Mouse (Mus musculus) embryo, embryonic 11.5 days (tissue): Measurements from ENCODE around the gene Hdac1.
A peak's percentile ranks its signal among the peaks of the same experiment; 100 is the strongest.
"Not testable (repeated sequence)": the region's sequence is repeated elsewhere in the genome, so short reads cannot be mapped to it uniquely, and the experiment has no call there.

Experiments used
- DNase-seq: peaks from one replicate; pipeline ENCODE4 v3.0.0-alpha.2; 2012; ENCODE audit warnings: low read depth, low spot score

Gene Hdac1

DNA sequence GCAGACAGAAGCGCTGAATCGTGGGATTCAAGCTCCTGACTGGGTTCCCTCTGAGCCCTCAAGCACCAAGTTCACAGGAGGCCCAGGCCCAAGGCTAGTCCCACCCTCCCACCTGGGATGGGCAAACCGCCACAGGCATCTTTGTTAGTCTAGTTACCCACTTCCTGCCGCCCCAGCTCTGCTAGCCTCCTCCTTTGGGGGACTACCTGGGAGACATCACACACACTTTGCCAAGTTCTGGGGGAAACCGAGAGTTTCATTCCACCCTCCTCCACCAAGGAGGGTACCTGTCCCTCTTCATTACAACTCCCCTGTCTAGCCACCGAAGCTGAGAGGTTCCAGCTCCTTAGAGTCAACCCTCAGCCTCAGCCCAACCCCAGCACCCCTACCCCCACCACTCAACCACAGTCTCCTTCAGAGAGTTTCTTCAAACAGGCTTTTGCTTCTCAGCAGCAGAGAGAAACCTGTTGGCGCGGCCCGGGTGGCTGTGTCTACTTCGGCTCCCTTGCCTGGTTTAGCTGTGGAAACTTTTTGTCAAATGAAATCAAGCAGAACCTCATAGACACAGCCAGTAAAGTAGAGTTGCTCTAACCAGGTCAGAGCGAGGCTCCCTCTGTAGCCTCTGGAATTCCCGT is 15.9 kb upstream of the Hdac1 start:
- no peak for DNase-seq

DNA sequence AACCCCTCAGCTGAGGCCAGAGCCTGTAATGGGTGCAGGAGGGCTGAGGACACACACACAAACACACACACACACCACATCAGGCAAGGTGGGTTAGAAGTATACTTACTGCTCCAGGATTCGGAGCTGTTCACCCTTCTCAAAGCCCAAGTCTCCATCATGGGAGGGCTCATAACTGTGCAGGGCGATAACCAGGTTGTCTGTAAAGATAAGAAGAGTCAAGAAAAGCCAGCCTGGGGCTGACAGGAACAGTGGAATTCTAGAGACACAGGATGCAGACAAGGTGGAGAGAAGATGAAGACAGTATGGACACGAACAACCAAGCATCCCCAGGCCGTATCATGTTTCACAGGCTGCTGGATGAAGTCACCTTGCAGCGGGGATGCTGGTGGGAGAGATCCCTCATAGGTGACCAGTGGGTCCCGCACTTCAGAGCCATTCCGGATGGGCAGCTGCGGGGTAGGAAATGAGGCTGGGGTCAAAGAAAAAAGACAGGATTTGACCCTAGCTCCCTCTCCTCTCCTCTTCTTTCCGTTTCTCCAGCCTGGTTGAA is 14.8 kb upstream of the Hdac1 start:
- no peak for DNase-seq

DNA sequence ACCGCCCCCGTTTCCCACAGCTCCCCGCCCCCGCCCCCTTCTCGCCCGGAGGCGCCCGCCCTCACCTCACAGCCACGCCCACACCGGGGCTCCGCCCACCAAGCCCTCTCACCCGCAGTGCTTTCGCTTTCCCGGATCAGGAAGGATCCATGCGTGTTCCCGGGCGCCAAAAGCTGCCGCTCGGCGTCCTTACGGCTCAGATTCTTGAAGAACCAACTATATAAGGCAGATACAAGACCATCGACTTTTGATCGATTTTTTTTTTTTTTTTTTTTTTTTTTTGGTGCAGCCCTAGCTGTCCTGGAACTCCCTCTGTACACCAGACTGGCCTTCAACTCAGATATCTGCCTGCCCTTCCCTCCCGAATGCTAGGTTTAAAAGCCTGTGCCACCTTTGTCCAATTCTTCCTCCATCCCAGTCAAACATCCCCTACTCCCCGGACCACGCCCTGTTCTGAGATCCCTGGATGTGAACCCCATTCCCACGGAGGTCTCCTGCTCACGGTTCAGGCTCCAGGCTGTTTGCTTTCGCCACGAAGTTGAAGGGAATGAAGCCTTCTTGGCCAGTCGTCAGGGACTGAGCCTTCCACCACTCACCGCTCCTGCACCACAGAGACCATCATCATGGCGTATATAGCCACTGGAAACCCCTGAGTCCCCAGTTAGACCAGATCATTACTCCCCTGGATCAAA is 14.2 kb upstream of the Hdac1 start:
- DNase-seq = peak; percentile 89

DNA sequence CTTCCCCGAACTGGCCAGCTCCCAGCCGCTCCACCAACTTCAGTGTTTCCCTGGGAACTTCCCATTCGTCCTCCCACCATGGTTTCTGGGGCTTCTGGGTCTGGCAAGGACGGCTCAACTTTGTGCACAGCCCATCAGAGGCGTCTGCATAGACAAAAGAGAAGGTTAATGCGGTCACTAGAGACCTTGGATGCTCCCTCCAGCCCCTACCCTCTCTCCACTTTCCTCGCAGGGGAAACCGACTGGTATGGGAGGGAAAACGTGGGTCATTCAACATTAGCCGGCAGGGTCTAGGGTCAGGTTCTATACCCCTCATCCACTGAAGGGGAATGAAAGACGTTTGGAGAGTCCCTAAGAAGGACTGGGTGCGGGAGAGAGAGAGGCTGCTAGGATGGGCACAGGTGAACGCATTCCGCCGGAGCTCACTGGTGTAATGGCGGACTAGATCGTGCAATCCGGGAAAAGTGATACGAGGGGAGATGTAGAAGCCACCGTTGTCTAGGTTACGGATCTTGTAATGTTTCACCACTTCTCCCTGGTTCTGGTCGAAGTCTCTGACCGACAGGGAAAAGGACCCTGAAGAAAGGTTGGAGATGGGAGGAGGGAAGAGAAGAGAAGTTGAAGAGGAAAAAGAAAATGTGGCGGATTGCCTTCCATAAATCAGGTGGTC is 13.5 kb upstream of the Hdac1 start:
- DNase-seq = no peak

DNA sequence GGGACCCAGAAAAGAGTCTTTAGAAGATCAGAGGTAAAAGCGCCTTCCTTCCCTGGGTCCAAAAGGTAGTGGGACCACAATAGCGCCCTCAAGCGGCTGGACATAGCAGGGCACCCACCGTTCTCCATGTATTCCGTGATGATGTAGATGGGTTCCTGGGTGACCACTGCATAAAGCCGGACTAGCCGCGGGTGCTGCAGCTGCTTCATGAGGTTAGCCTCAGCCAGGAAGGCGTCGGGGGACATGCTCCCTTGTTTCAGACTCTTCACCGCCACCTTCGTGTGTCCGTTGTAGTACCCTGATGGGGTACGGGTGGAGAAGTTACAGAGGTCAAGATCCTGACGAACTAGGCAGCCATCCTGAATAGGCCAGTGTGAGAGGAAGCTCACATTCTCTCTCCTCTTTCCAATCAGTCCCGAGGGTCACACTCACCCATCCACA is 12.9 kb upstream of the Hdac1 start:
- no peak for DNase-seq

DNA sequence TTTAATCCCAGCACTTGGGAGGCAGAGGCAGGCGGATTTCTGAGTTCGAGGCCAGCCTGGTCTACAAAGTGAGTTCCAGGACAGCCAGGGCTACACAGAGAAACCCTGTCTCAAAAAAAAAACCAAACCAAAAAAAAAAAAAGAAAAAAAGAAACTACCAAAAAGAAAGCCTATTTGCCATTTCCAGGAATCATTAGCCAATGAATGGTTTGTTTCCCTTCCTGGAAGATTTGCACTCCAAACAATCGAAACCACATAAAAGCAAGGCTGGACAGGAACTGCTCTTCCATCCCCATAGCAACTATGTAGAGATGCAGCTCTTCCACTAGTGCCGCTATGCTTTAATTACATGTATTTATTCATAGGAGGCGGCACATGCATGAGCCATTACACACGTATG is 12.0 kb upstream of the Hdac1 start:
- not testable (repeated sequence) for DNase-seq

DNA sequence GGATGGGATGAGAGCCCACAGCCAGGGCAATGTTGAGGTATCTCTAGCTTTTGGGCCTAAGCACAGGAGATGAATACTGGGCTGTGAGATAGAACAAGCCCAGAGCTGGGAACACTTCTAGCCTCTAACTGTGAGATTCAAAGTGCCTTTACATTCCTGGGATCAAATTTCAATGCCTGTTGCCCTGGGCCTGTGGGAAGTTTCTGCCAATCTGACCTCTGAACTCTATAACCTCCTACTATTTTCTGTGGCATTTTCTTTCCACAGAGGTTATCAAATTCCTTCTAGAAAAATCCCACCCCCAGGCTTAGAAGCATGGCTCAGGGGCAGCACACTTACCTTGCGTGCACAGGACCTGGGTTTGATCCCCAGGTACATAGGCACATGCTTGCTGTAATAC is 7.8 kb upstream of the Hdac1 start:
- no peak for DNase-seq

DNA sequence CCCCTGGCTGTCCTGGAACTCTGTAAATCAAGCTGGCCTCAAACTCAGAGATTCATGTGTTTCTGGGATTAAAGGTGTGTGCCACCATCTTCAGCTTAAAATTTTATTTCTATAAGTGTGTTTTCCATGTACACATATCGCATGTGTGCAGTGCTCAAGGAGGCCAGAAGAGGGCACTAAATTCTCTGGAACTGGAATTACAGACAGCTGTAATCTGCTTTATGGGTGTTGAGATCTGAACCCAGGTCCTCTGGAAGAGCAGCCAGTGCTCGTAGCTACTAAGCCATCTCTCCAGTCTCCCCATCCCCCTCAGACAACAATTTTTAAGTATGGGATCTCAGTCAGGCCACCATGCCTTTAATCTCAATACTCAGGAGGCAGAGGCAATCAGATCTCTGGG is 6.8 kb upstream of the Hdac1 start:
- no peak for DNase-seq

DNA sequence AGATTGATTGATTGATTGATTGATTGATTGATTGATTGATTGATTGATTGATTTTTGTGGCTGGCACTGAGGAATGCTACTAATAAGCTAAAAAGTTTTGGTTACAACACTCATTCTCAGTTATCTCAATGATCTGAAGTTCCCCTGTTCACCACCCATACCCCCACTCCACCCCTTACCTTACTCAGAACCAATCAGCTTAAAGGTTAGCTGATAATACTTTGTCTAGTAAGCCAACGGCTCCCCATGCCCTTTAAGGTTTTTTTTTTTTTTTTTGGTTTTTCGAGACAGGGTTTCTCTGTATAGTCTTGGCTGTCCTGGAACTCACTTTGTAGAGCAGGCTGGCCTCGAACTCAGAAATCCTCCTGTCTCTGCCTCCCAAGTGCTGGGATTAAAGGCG is 5.1 kb upstream of the Hdac1 start:
- DNase-seq = not testable (repeated sequence)

DNA sequence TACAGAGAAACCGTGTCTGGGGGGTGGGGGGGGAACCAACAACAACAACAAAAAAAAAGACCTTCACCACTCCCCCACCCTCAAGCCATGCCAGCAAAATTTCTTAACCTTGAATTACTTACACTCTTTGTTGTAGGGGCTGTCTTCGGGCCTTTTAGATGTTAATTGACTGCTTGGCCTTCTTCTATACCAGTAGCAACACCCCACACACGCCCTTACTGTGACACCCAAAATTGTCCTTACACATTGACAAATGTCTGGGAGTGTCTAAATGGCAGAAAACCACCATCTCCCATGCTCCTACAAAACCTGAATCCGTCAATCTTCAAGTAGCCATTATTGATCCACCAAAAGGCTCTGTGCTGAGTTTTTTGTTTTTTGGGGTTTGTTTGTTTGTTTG is 1.6 kb upstream of the Hdac1 start:
- DNase-seq = no peak

DNA sequence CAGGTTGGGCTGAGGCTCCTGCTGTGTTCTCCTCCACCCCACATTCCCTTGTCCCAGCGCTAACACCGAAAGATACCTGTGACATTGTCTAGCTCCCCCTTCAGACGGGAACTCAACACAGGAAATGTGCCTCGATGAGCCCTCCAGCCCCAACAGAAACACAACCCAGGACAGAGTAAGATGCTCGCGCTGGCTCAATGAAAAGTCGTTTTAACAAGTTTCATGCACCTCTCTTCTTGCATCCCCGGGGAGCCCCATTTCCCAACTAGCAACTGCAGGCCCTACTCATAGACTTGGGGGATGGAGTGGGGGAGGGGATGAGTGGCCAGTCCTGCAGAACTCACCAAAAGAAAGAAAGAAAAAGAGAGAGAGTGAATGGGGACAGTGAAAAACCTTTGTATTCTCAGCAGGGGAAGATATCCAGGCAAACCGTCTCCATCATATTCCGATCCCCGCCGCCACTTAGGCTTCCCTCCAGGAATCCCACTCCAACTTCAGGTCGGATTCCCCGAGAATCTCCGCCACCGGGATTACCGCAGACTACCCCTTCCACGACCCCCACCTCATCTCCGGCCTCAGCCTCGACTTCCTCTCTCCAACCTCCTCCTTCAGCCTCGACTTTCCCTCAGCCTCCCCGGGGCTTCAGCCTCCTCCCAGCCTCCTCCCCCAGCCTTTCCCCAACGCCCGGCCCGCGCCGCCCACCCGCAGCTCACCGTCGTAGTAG is 483 bp downstream of the Hdac1 start:
- DNase-seq = no peak

DNA sequence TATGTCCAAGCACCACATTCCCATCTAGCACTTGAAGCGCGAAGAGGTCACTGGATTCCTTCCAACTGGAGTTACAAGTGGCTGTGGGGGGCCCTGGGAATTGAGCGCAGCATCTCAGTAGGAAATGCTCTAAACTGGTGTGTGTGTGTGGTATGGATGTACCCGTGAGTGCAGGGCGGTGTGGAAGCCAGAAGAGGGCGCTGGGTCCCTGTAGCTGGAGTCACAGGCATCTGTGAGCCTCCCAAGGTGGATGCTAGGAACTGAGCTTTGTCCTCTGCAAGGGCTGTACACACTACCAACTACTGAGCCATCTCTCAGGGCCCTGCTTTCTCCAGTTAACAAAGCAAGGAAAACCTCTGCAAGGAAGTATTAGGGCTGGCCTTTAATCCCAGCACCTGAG is 2.5 kb downstream of the Hdac1 start:
- DNase-seq = no peak

DNA sequence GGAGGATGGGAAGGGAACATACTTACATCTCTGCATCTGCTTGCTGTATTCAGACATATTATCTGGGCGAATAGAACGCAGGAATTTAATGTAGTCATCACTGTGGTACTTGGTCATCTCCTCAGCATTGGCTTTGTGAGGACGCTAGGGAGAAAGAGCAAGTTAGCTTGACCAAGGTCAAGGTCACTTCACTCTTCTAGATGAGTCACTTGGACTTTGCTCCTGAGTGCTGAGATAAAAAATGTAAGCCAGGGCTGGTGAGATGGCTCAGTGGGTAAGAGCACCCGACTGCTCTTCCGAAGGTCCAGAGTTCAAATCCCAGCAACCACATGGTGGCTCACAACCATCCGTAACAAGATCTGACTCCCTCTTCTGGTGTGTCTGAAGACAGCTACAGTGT is 13.6 kb downstream of the Hdac1 start:
- DNase-seq = not testable (repeated sequence)

DNA sequence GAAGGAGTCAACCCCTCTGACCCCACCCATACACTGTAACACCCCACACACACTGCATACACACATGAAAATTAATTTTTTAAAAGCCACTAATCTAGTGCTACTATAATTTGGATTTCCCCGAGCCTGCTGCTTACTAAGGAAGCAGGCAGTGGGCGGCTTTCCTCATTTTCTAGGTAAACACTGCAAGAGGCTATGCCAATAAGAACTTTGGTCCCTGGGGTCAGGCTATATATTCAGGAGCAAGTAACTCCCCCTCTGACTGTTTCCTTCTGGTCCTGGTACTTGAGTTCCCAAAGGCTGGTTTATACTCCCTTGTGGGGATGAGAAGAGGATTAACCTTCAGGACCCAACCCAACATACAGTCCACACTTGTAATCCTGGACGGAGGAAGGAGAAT is 16.6 kb downstream of the Hdac1 start:
- DNase-seq = no peak

DNA sequence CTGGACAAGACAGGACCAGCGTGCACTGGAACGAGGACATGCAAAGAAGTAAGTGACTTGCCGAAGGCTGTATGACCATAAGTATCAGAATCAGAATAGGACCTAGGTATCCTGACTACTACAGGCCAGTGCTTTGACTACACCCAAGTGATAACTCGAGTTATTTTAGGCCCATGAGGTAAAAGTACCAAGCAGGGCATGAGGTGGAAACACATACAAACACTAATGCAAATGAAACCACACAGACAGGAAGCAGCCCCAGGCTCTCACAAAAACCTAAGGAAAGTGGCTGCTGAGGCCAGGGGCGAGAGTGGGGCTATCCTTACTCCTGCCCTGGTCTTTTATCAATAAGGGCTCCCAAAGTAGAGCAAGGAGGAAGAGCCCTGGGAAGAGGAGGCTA is 17.2 kb downstream of the Hdac1 start:
- DNase-seq = no peak

DNA sequence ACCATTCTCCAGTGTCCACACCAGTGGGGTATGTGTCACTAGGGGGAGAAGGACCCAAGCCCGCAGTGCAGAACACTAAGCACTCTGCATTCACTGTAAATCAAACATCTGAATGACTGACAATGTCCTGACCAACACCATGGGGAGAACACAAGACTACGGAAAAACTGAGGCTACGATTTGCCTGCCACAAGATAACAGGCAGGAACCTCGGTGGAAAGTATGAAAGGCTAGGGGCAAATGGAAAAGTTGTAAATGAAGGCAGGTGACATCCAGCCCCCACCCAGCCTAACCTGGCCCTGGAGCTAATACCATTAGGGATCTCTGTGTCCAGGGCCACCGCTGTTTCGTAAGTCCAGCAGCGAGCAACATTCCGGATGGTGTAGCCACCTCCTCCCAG is 24.0 kb downstream of the Hdac1 start:
- DNase-seq = no peak

DNA sequence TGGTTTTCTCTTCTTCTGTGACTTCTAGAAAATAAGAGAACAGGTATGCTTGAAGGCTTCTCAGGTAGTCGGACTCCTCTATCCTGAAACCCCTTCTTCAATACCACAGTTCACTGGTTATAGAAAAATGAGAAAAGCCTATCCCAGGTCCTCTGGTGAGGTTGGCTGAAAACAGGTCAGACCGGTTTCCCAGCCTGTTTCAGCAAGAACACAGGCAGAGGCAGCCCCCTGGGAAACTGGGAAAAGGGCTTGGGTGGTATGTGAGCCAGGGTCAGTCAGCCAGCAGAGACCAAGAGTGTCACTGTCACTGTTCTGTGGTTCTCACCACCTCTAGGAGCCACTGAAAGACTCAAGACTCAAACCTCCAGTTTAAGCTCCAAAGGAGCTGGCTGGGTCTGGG is 25.6 kb downstream of the Hdac1 start:
- no peak for DNase-seq

DNA sequence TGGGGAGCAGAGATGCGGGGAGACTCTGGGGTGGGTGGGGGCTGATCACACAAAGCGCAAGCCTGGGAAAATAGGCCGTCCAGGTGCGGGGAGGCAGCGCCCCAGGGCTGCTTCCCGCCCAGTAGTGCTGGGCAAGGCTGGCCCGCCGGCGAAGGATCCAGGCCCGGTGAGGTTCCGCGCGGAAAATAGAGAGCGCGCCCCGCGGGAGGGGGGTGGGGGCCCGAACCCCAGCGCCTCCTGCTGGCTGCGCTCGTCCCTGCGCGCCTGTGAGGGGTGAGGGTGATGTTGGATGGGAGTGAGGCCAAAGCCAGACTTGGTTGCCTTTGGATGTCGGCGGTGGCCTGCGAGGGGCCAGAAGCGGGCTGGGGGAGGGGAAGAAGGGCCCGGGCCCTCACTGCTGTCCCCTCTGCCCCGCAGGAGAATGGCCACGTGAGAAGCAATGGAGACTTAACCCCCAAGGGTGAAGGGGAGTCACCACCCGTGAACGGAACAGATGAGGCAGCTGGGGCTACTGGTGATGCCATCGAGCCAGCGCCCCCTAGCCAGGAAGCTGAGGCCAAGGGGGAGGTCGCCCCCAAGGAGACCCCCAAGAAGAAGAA is 28.1 kb downstream of the Hdac1 start:
- peak; percentile 50 for DNase-seq

DNA sequence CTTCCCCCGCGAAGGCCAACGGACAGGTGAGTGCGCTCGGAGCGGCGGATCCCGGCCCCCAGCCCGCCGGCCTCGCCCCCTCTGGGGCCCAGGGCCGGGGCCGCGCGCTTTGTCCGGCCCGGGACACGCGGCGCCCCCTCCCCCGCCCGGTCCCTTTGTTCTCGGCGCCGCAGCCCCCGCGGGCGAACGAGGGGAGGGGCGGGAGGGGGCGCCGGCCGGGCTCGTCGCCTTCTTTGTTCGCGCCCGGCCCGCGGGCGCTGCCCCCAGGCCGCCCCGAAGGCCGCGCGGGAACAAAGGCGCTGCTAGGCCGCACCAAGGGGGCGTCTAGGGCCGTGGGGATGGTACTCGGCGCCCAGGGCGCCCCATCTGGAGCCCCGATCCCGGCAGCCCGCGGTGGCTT is 28.6 kb downstream of the Hdac1 start:
- no peak for DNase-seq

DNA sequence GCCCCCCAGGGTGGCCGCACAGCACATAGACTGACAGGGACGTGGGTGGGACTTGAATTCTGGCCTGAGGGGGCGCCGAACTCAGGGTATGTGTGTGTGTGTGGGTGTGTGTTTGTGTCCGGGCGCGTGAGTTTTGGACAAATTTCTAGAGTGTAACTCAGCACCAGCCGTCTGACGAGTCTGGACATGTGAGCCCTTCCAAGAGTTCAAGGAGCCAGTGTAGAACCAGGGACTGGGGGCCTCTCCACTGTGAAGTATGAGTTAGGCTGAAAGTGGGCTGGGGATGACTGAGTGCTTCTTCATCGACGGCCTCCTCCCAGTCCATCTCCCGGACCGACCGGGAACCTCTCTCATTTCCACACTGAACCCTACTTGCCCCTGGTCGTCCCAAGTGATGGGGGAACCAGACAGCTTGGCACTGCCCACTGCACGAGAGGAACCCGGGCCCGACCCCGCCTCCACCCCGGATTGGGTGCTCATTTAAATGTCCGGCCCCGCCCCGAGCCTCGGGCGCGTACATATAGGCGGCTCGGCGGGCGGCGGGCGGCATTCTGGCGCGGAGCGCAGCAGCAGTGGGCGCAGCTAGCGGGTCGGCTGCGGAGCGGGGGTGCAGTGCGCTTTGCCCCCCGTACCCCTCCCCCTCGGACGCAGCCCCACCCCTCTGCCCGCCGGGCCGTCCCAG is 29.3 kb downstream of the Hdac1 start, which contains the start of gene Marcksl1:
TSS of gene Marcksl1 (plus strand) at position 496 of the 682 bp plus-strand sequence.
- DNase-seq = peak; percentile 80
